Mouse (Mus musculus) myocyte (in vitro differentiated cells): ENCODE data around the gene Cops7b. TPM values are rescaled to one million over a fixed set of nuclear protein-coding genes. Genes with fewer than 3 reads are reported as not detected.

Experiments used
- H3K27me3 ChIP-seq: one replicate; pipeline ENCODE4 v1.6.1; 2011; ENCODE audit not compliant: control insufficient read depth, insufficient read depth, insufficient read length
- H3K36me3 ChIP-seq: one replicate; pipeline ENCODE4 v1.6.1; 2011; ENCODE audit not compliant: control insufficient read depth, insufficient read depth
- H3K4me2 ChIP-seq: one replicate; pipeline ENCODE4 v1.6.1; 2011; ENCODE audit warnings: low read depth, control low read depth
- H3K4me3 ChIP-seq: one replicate; pipeline ENCODE4 v1.5.1; 2011; ENCODE audit warnings: mild to moderate bottlenecking, control low read depth, moderate library complexity
- H3K79me2 ChIP-seq: one replicate; pipeline ENCODE4 v1.6.1; 2011; ENCODE audit not compliant: control insufficient read depth, insufficient read depth
- H3ac ChIP-seq: one replicate; pipeline ENCODE4 v1.6.1; 2011; ENCODE audit not compliant: control insufficient read depth, insufficient read length
- CEBPB ChIP-seq: IDR thresholded peaks from 2 replicates; pipeline ENCODE4 v1.6.1; 2011; ENCODE audit warnings: mild to moderate bottlenecking, moderate library complexity; ENCODE audit not compliant: poor library complexity, insufficient read depth, severe bottlenecking
- E2F4 ChIP-seq: IDR thresholded peaks from one replicate; pipeline ENCODE4 v1.6.1; 2011; ENCODE audit warnings: mild to moderate bottlenecking, control low read depth, moderate library complexity; ENCODE audit not compliant: insufficient read depth
- MAX ChIP-seq: IDR thresholded peaks from one replicate; pipeline ENCODE4 v1.6.1; 2011; ENCODE audit warnings: low read depth, mild to moderate bottlenecking, control low read depth
- MYOD1 ChIP-seq, 3 experiments: IDR thresholded peaks; one replicate each; pipeline ENCODE4 v1.6.1; 2011; ENCODE audit warnings: control low read depth in 2 of 3, low read depth in 2 of 3, mild to moderate bottlenecking in 2 of 3, moderate library complexity in 1 of 3; ENCODE audit not compliant: insufficient read length in 2 of 3, control insufficient read depth in 1 of 3
- MYOG ChIP-seq, 3 experiments: IDR thresholded peaks; one replicate each; pipeline ENCODE4 v1.6.1; 2011; ENCODE audit warnings: control low read depth in 2 of 3, low read depth in 2 of 3, mild to moderate bottlenecking in 2 of 3; ENCODE audit not compliant: insufficient read length in 2 of 3, control insufficient read depth in 1 of 3, insufficient read depth in 1 of 3
- POLR2A ChIP-seq: IDR thresholded peaks from one replicate; pipeline ENCODE4 v1.6.1; 2011; ENCODE audit warnings: low read depth, mild to moderate bottlenecking, control low read depth, moderate library complexity; ENCODE audit not compliant: insufficient read length
- POLR2AphosphoS2 ChIP-seq: IDR thresholded peaks from one replicate; pipeline ENCODE4 v1.6.1; 2011; ENCODE audit warnings: low read depth, control low read depth; ENCODE audit not compliant: insufficient read length
- REST ChIP-seq: IDR thresholded peaks from one replicate; pipeline ENCODE4 v1.6.1; 2011; ENCODE audit warnings: mild to moderate bottlenecking, control low read depth, moderate library complexity; ENCODE audit not compliant: insufficient read depth, insufficient read length
- SRF ChIP-seq: IDR thresholded peaks from one replicate; pipeline ENCODE4 v1.6.1; 2011; ENCODE audit warnings: low read depth; ENCODE audit not compliant: control insufficient read depth, insufficient read length
- TCF12 ChIP-seq: IDR thresholded peaks from one replicate; pipeline ENCODE4 v1.6.1; 2011; ENCODE audit warnings: mild to moderate bottlenecking, control low read depth; ENCODE audit not compliant: poor library complexity, insufficient read depth, severe bottlenecking
- TCF3 ChIP-seq: IDR thresholded peaks from one replicate; pipeline ENCODE4 v1.6.1; 2011; ENCODE audit warnings: low read depth, control low read depth; ENCODE audit not compliant: insufficient read length
- USF1 ChIP-seq: IDR thresholded peaks from one replicate; pipeline ENCODE4 v1.6.1; 2011; ENCODE audit warnings: low read depth, mild to moderate bottlenecking, control low read depth, moderate library complexity
- polyA plus RNA-seq: library from polyadenylated mRNA; unstranded; fragments of >200 nt; fragmentation: generic; extraction: Trizol; gene quantifications from one replicate; pipeline ENCODE4 v1.2.1, GENCODE M21; 2012; ENCODE audit warnings: missing spikeins

The Cops7b gene
- polyA plus RNA-seq, 1 experiment: 20.4 TPM

DNA sequence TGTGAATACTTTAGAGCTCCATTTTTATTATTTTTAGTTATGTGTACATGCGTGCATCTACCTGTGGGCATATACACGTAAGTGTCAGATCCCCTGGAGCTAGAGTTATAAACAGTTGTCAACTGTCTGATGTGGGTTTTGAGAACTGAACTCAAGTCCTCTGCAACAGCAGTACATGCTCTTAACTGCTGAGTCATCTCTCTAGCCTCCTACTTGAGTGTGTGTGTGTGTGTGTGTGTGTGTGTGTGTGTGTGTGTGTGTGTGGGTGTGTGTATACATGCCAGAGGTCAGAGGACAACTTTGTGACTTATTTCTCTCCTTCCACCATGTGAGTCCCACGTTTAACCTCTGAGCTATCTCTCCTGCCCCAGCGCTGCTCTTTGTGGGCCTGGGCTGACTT, 47.8 kb downstream of the Cops7b start:
- no peak overlapping the region for H3K4me3 ChIP-seq
- TF ChIP-seq TCF12: no peak
- TF ChIP-seq USF1: no peak
- TF ChIP-seq REST: no peak
- no peak for TF ChIP-seq CEBPB
- no peak for TF ChIP-seq MYOG (IDR thresholded peaks at IDR 0.05; ENCODE audit: control insufficient read depth in 1 of 3, insufficient read depth in 1 of 3, insufficient read length in 2 of 3, low read depth in 2 of 3)
- no peak for TF ChIP-seq MYOD1 (IDR thresholded peaks at IDR 0.05; ENCODE audit: control insufficient read depth in 1 of 3, insufficient read length in 2 of 3, low read depth in 2 of 3)
- TF ChIP-seq MAX: no peak
- no peaks in the 10 kb centered on the region for H3K27me3 ChIP-seq
- no peak overlapping the region for H3ac ChIP-seq
- H3K79me2 ChIP-seq: no peaks in the 10 kb centered on the region
- no peaks in the 10 kb centered on the region for H3K36me3 ChIP-seq
- H3K4me2 ChIP-seq: no peak overlapping the region

DNA sequence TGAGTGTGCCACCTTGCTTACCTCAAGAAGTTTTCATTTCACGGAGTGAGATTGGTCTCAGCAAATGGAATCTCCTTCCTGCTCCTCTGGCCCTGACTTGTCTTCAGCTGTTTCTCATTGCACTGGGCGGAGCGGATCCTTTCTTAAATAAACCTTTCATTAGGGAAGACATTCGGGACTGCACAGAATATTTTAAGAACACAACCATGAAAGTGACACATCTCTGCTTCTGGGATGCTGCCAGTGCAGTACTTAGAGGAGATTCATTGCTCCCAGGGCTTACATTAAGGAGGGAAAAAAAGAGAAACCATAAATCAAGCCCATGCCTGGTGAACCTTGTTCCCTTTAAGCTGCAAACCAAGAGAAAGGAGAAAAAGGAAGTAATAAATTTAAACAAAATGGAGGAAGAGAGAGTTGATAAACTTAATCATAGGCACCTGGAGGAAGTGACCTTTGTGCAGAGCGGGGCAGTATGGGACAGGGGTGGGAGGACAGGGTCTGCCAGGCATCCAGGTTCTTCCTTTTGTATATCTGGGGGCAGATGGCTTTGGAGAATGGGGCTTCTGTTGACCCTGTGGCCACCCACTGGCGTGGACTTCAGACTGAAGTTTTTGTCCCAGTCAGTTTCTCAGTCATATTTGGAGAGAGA, 50.2 kb downstream of the Cops7b start:
- H3K4me3 ChIP-seq: no peak overlapping the region
- peak overlapping the region; percentile 30 for H3K4me2 ChIP-seq
- H3K27me3 ChIP-seq: no peaks in the 10 kb centered on the region
- TF ChIP-seq POLR2A: no peak
- TF ChIP-seq E2F4: no peak
- no peaks in the 10 kb centered on the region for H3K36me3 ChIP-seq
- H3ac ChIP-seq: no peak overlapping the region
- H3K79me2 ChIP-seq: no peaks in the 10 kb centered on the region

DNA sequence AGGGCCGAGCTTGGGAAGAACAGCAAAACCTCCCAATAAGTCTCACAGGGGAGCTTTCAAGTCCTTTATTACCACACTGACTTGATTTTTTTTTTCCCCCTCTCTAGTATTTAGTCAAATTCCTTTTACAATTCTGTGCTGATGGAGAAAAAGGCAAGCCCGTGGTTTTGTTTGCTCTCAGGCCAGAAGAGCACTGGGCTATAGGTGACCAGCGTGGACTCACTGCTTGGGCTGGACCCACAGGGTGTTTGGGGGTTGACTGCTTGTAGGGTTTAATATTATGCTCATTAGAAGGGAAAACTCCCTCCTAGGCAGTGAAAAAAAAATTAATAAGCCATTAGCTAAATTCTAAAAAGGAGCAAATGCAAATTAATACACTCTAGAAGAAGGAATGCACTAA, 50.7 kb downstream of the Cops7b start:
- Histone ChIP-seq H3K4me3 (no peak overlapping the region), H3ac (no peak overlapping the region), H3K36me3 (no peaks in the 10 kb centered on the region), H3K4me2 (no peak overlapping the region), H3K27me3 (no peaks in the 10 kb centered on the region), H3K79me2 (no peaks in the 10 kb centered on the region)
- TF ChIP-seq TCF12 (no peak), E2F4 (no peak), POLR2A (no peak), MAX (no peak), MYOG (IDR thresholded peaks at IDR 0.05; ENCODE audit: control insufficient read depth in 1 of 3, insufficient read depth in 1 of 3, insufficient read length in 2 of 3, low read depth in 2 of 3) (no peak), MYOD1 (IDR thresholded peaks at IDR 0.05; ENCODE audit: control insufficient read depth in 1 of 3, insufficient read length in 2 of 3, low read depth in 2 of 3) (no peak), REST (no peak), CEBPB (no peak), TCF3 (no peak), USF1 (no peak), POLR2AphosphoS2 (no peak)

DNA sequence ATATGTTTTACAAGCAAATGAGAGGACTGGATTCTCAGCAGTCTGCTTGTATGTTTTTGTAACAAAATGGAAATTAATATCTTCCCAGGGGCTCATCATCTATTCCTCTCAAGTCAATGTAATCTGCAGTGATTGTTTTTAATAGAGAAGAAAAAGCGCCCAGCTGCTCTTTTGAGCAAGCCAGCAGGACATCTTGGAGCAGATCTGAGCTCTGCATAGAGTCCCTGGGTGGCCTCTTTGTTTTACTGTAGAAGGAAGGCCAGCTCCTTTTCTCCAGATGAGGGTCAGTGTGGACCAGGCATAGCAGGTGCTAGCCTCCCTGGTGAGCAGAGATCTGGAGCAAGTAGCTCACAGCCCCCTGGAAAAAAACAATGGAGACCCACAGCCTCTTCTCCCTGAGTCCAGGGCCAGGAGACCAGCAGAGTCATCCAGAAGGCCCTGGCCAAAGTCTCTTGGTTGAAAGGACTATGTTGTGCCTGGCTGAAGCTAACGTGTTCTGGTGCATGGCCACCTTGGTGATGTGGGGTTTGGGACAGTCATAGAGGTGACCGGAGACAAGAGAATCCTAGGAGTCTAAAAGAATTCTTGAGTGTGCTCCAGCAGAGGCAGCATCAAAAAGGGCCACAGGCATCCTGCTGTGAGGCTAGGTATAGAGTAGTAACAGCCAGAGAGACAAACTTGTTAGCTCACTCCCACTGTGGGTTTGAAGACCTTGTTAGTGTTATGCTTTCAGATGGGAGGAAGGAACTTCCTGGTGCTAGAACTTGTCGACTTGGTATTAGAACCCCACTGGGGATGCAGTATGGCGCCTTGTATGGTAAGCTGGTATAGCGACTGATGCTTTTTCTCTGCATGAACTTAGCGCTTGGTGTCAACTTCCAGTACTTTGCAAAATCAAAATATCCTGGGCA, 51.4 kb downstream of the Cops7b start:
- H3ac ChIP-seq: no peak overlapping the region
- no peaks in the 10 kb centered on the region for H3K27me3 ChIP-seq
- H3K79me2 ChIP-seq: no peaks in the 10 kb centered on the region
- TF ChIP-seq TCF12 (no peak), CEBPB (no peak), TCF3 (no peak), POLR2AphosphoS2 (no peak), E2F4 (no peak), MYOG (IDR thresholded peaks at IDR 0.05; ENCODE audit: control insufficient read depth in 1 of 3, insufficient read depth in 1 of 3, insufficient read length in 2 of 3, low read depth in 2 of 3) (no peak), POLR2A (no peak), MAX (no peak), SRF (no peak), MYOD1 (IDR thresholded peaks at IDR 0.05; ENCODE audit: control insufficient read depth in 1 of 3, insufficient read length in 2 of 3, low read depth in 2 of 3) (no peak), USF1 (no peak)
- H3K4me3 ChIP-seq: no peak overlapping the region
- H3K36me3 ChIP-seq: no peaks in the 10 kb centered on the region
- no peak overlapping the region for H3K4me2 ChIP-seq

DNA sequence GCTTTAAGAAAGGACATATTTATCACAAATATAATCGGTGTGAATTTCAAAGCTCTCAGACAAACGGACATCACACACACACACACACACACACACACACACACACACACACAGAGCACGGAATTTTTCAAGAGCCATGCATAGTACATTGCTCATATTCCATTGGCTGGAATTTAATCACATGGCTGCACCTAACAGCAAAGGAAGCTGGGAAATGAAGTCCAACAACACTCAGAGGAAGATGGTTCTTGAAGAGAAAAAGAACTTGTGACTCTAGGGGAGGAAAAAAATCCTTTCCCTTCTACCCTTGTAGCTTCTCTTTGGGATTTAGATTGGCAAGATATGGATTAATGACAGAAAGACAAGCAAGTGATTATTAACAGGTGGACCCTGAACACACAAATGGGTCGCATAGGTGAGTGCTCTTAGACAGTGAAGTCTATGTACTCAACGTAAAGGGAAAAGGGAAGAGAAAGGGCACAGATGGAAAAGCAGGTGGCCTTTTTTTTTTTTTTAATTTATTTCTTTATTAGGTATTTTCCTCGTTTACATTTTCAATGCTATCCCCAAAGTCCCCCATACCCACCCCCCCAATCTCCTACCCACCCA, 52.2 kb downstream of the Cops7b start:
- Histone ChIP-seq H3K4me3 (no peak overlapping the region), H3K27me3 (no peaks in the 10 kb centered on the region), H3K36me3 (no peaks in the 10 kb centered on the region), H3K4me2 (no peak overlapping the region), H3ac (no peak overlapping the region), H3K79me2 (no peaks in the 10 kb centered on the region)
- TF ChIP-seq USF1 (peak; percentile 86), MYOD1 (IDR thresholded peaks at IDR 0.05; ENCODE audit: control insufficient read depth in 1 of 3, insufficient read length in 2 of 3, low read depth in 2 of 3) (no peak), TCF12 (no peak), POLR2AphosphoS2 (no peak), TCF3 (no peak), POLR2A (no peak), REST (no peak), E2F4 (no peak)
